Mouse (Mus musculus) heart, adult 9 months (tissue): ENCODE data around the gene Zik1.

Experiments
- DNase-seq, 2 experiments: peaks; one replicate each; pipeline ENCODE4 v3.0.0; 2022; ENCODE audit warnings: low spot score in 2 of 2

Gene Zik1

DNA sequence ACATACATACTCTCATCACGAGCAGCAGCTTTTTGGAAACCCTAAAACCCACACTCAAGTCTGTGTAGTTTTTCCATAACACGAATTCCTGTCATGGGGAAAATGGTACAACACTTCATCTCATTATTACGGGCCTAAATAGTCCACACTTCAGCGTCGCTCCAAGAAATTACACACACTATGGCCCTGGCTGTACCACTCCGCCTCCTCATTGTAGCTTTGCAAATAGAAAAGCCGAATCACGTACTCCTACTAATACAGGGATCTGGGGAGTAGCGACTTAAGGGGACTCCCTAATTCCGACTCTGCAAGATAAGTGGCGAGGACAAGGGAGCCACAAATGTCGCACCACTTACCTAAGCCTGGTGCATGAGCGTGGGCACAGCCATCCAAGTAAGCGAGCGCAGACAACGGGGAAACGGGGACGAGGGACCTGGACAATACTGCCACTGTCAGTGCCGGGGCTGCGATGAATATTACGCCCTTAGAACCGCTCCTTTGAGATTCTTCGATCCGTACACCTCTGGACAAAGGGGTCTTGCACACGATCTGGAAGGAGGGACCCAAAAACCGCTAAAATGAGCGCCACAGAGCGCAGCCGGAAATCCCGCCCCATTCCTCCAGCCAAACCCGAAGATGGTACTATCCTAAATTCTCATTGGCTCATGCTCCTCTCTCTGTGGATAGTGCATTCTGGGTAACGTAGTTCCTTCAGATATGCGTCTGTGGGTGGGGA is at the start of gene Zik1:
Gene Zik1, minus strand, starts transcription at position 609 of the 736 bp plus-strand sequence.
- DNase-seq, result peak; percentile 51 to 54

DNA sequence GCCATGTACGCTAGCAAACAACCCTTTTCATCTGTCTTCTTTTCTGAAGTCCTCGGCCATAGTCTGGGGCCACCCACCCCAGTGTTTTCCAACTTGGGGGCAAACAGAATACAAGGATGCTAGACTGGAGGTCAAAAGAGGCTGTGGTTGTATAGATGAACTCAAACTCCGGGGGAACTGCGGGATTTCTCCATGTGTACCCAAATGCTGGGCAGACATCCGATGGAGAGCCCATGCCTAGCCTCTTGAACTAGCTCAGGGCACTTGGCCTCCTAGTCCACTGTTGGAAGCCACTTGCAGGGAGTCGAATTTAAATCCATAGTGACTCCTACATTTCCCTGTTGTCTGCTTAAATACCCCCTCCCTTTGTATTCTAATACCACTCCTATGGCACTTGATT is 384 bp upstream of the Zik1 start:
- DNase-seq, result no peak

DNA sequence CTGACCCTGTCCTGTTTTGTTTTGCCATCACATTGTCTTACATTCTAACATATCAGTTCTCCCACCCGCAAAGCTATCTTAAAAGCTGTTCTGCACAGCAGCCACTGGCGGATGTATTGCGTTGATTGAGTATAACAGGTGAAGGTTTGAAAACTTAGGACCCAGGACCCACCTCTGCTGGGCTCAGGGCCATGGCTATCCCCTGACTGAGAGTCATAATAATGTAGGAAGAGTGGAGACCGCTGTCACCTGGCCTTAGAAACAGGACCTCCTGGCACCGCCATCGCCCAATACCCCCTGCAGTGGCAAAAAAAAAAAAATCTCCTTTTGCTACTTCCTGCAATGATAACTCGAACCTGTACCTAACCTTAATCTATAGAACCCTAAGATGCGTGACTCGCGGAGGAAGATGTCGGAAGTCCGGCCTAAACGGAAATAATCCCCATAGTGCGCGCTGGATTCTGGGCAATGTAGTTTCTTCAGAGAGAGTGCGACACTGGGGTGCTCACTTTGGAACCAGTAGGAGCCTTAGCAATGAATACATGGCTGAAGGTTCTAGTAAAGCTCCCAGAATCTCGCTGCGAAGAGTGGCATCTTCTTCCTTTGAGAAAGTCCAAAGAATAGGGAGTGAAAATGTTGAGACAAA is 14.5 kb downstream of the Zik1 start:
- no peak for DNase-seq

DNA sequence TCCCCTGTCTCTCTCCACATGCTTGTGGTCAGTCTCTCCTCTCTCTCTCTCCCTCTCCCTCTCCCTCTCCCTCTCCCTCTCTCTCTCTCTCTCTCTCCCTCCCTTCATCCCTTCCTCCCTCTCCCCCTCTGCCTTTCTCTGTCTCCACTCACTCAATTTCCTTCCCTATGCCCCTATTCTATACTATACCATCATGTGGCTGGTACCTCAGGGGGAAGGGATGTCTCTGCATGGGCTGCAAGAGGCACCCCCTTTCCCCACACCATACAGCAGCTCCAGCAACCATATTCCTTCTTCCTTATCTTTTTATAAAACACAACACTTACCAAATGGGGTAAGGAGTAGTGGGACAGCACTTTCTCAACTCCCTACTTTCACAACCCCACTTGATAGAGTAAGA is 15.4 kb downstream of the Zik1 start:
- DNase-seq, result no peak

DNA sequence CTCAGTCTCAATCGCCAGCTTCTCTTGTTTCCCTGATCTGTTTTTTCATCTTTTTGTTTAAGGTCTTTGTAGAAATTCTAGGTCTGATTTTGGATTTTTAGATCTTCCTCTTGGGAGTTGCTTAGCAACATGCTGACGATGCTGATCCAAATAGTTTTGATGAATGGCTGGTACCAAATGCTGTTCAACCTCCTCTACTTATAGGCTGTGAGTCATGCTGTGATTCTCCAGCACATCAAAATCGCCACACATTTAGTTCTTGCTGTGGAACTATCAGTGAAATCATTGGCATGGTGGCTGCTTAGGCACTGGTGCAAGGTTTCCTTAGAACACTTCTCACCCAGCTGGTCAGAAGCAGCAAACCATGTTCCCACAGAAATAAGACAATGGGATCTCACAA is 37.0 kb downstream of the Zik1 start:
- DNase-seq, result no peak

DNA sequence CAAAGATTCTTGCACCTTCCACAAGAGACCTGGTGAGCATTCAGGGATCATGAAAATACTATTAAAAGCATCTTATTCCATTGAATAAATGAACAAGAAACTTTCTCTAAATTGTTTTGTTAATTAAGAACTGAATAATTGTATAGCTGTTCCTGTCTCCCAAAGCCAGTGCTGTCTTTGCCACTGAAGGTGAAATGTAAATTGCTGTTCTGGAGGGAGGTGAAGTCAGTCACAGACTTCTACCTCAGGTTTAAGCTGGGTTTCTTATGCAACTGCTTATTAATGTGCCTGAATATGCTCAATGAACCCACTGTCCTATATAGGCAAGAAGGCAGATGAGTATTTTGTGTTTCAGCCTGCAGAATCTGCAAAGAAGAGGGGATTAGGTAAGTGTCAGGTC is 52.2 kb downstream of the Zik1 start, which contains the start of gene Vmn1r67:
Gene Vmn1r67, plus strand, starts transcription at position 301 of the 400 bp plus-strand sequence.
- DNase-seq, result no peak
